ENCODE assay signal across 28 mouse cellular contexts in genomic region chr11:77909376-77909775, GRCm38 (mm10). TPM values are rescaled to one million over a fixed set of nuclear protein-coding genes. Genes with fewer than 3 reads are reported as not detected.
A peak's percentile ranks its signal among the peaks of the same experiment; 100 is the strongest.
DNase-seq lines count a peak whose midpoint lies in the region; ATAC-seq and TF ChIP-seq lines count a peak whose summit lies in the region.
"Had no signal": no experiment of that assay in that cellular context is flagged by ENCODE, and none has a peak within 500 bp of the region (broad histone marks: within the 10 kb centered on the region; RNA-seq: fewer than 3 reads in every experiment).

No protein-coding gene starts in this region.

- peak overlapping the region; percentile 24; the same call in 1 of the 2 replicates for H3K9ac ChIP-seq in hindbrain, embryonic 13.5 days
- no peak overlapping the region for H3K9ac ChIP-seq in hindbrain, embryonic 16.5 days (ENCODE audit: low read depth, low read length)
- 0 out of 2 replicates have a peak overlapping the region, but pooled peaks have one; percentile 1 for H3K9ac ChIP-seq in forebrain, embryonic 15.5 days (replicated peaks)
- no peak overlapping the region for H3K9ac ChIP-seq in midbrain, postnatal 0 days (replicated peaks; ENCODE audit: low read length, poor library complexity, severe bottlenecking)
- H3K9ac ChIP-seq: heart, embryonic 12.5 days; hindbrain, embryonic 14.5 days; intestine, embryonic 15.5 days; liver, embryonic 15.5 days; lung, embryonic 15.5 days had no signal

- H3K4me2 ChIP-seq in hindbrain, embryonic 13.5 days, result no peak overlapping the region
- H3K4me2 ChIP-seq in hindbrain, embryonic 16.5 days (ENCODE audit: low read length), result no peak overlapping the region
- no peak overlapping the region for H3K4me2 ChIP-seq in forebrain, embryonic 15.5 days (replicated peaks)
- H3K4me2 ChIP-seq in midbrain, postnatal 0 days (ENCODE audit: low read depth, low read length, poor library complexity, severe bottlenecking), result no peak overlapping the region
- H3K4me2 ChIP-seq: heart, embryonic 12.5 days; hindbrain, embryonic 14.5 days; intestine, embryonic 15.5 days; liver, embryonic 15.5 days; lung, embryonic 15.5 days had no signal

- no peaks in the 10 kb centered on the region for H3K36me3 ChIP-seq in hindbrain, embryonic 13.5 days
- no peaks in the 10 kb centered on the region for H3K36me3 ChIP-seq in hindbrain, embryonic 16.5 days (ENCODE audit: control insufficient read depth, insufficient read depth, low read length)
- H3K36me3 ChIP-seq in forebrain, embryonic 15.5 days, result no peaks in the 10 kb centered on the region
- H3K36me3 ChIP-seq in midbrain, postnatal 0 days (ENCODE audit: insufficient read depth, low read length), result no peaks in the 10 kb centered on the region
- H3K36me3 ChIP-seq: heart, embryonic 12.5 days; intestine, embryonic 15.5 days; limb, embryonic 10.5 days; liver, embryonic 15.5 days; lung, embryonic 15.5 days had no signal

- WGBS in hindbrain, embryonic 13.5 days, result 36% methylated on average over 5 of the region's 5 CpGs
- WGBS in hindbrain, embryonic 16.5 days, result 21% methylated on average over 5 of the region's 5 CpGs
- WGBS in forebrain, embryonic 15.5 days, result 24% methylated on average over 5 of the region's 5 CpGs
- 18% methylated on average over 5 of the region's 5 CpGs for WGBS in midbrain, postnatal 0 days

- TF ChIP-seq CTCF in midbrain, postnatal 0 days (IDR thresholded peaks at IDR 0.05), result no peak

- no peak overlapping the region for H3K27ac ChIP-seq in hindbrain, embryonic 13.5 days
- no peak overlapping the region for H3K27ac ChIP-seq in hindbrain, embryonic 16.5 days (ENCODE audit: low read depth, low read length)
- H3K27ac ChIP-seq in forebrain, embryonic 15.5 days (replicated peaks), result peak overlapping the region; percentile 65
- 0 out of 2 replicates have a peak overlapping the region, but pooled peaks have one; percentile 38 for H3K27ac ChIP-seq in midbrain, postnatal 0 days (ENCODE audit: low read depth, low read length)
- H3K27ac ChIP-seq: hindbrain, embryonic 14.5 days; intestine, embryonic 15.5 days; left cerebral cortex, adult 2 months; limb, embryonic 10.5 days; liver, embryonic 15.5 days; lung, embryonic 15.5 days had no signal

- DNase-seq in retina, postnatal 1 day, result peak; percentile 8
- DNase-seq in retina, embryonic 14.5 days (ENCODE audit: low spot score), result no peak
- no peak for DNase-seq in midbrain, postnatal 0 days (ENCODE audit: low spot score)
- DNase-seq in adrenal gland, postnatal 10 days, result no peak
- DNase-seq in thymus, postnatal 4 days, result no peak
- DNase-seq: cerebellum, adult 9-10 months; gastrocnemius, postnatal 25 days; heart, adult 18-20 months; heart, postnatal 10 days; kidney, adult 8-10 months; kidney, postnatal 10 days; liver; lung, postnatal 36 days; right cerebral cortex, postnatal 14 days; thymus, postnatal 25 days had no signal

- no peaks in the 10 kb centered on the region for H3K9me3 ChIP-seq in hindbrain, embryonic 13.5 days
- H3K9me3 ChIP-seq in hindbrain, embryonic 16.5 days (ENCODE audit: control insufficient read depth, low read length), result no peaks in the 10 kb centered on the region
- H3K9me3 ChIP-seq in forebrain, embryonic 15.5 days, result no peaks in the 10 kb centered on the region
- no peaks in the 10 kb centered on the region for H3K9me3 ChIP-seq in midbrain, postnatal 0 days (ENCODE audit: low read length)
- H3K9me3 ChIP-seq: heart, embryonic 12.5 days; intestine, embryonic 15.5 days; limb, embryonic 10.5 days; liver, embryonic 15.5 days; lung, embryonic 15.5 days; megakaryocyte, embryonic 14.5 days had no signal

- H3K4me1 ChIP-seq in hindbrain, embryonic 13.5 days (replicated peaks), result peaks cover 51% of the 10 kb centered on the region
- peaks cover 20% of the 10 kb centered on the region for H3K4me1 ChIP-seq in hindbrain, embryonic 16.5 days (ENCODE audit: control insufficient read depth, insufficient read depth, low read depth, low read length)
- peaks cover 44% of the 10 kb centered on the region for H3K4me1 ChIP-seq in forebrain, embryonic 15.5 days
- peaks cover 4% of the 10 kb centered on the region; the same call in 1 of the 2 replicates for H3K4me1 ChIP-seq in midbrain, postnatal 0 days (ENCODE audit: insufficient read depth, low read length)
- H3K4me1 ChIP-seq: liver, embryonic 15.5 days; megakaryocyte, embryonic 14.5 days had no signal

- H3K27me3 ChIP-seq in hindbrain, embryonic 13.5 days, result peaks cover 50% of the 10 kb centered on the region
- no peaks in the 10 kb centered on the region for H3K27me3 ChIP-seq in hindbrain, embryonic 16.5 days (replicated peaks; ENCODE audit: control insufficient read depth, insufficient read depth, low read length)
- H3K27me3 ChIP-seq in forebrain, embryonic 15.5 days, result 0 out of 2 replicates have a peak, but pooled peaks cover 3% of the 10 kb centered on the region
- H3K27me3 ChIP-seq in midbrain, postnatal 0 days (ENCODE audit: insufficient read depth, low read length), result no peaks in the 10 kb centered on the region

- H3K4me3 ChIP-seq in hindbrain, embryonic 13.5 days, result no peak overlapping the region
- no peak overlapping the region for H3K4me3 ChIP-seq in hindbrain, embryonic 16.5 days (ENCODE audit: low read length)
- H3K4me3 ChIP-seq in forebrain, embryonic 15.5 days, result no peak overlapping the region
- H3K4me3 ChIP-seq in midbrain, postnatal 0 days (ENCODE audit: low read depth, low read length), result no peak overlapping the region
- H3K4me3 ChIP-seq: heart, embryonic 12.5 days; intestine, embryonic 15.5 days; left cerebral cortex, adult 2 months; limb, embryonic 10.5 days; liver, embryonic 15.5 days; lung, embryonic 15.5 days; megakaryocyte, embryonic 14.5 days had no signal

- ATAC-seq in hindbrain, embryonic 13.5 days (ENCODE audit: low FRiP score), result no peak
- ATAC-seq in hindbrain, embryonic 16.5 days, result no peak
- ATAC-seq in forebrain, embryonic 15.5 days (replicated peaks), result no peak; the same call in 1 of the 2 replicates
- no peak for ATAC-seq in midbrain, postnatal 0 days (ENCODE audit: low FRiP score)
- ATAC-seq: CD4-positive, CD25-positive, alpha-beta regulatory T cell, adult 4 months; intestine, embryonic 15.5 days had no signal

RNA-seq across cellular contexts. Expression of gene Pipox, which starts 15.5 kb away (rescaled TPM):
- 4.2 and 6.6 TPM in 2 replicates for polyA plus RNA-seq in hindbrain, embryonic 13.5 days (2015; fragmentation: Nextera tagmentation; extraction: Ambion mirVana)
- 5.9 and 7.7 TPM in 2 replicates for polyA plus RNA-seq in hindbrain, embryonic 16.5 days (2015; fragmentation: Nextera tagmentation; extraction: Ambion mirVana)
- 10.2 and 11.2 TPM in 2 replicates for polyA plus RNA-seq in forebrain, embryonic 15.5 days (2015; fragmentation: Nextera tagmentation; extraction: Ambion mirVana)
- total RNA-seq in midbrain, postnatal 0 days (2014; rRNA removed), result 3.4 and 3.6 TPM in 2 replicates
- 3.8 and 5.1 TPM in 2 replicates for polyA plus RNA-seq in midbrain, postnatal 0 days (2015; fragmentation: Nextera tagmentation; extraction: Ambion mirVana)
- total RNA-seq in adrenal gland, postnatal 10 days (2021), result 10 to 100 TPM; 14.0 to 25.8 TPM

RNA-seq across cellular contexts. Expression of gene Sez6, which starts 21.2 kb away (rescaled TPM):
- 112 and 121 TPM in 2 replicates for polyA plus RNA-seq in hindbrain, embryonic 13.5 days (2015; fragmentation: Nextera tagmentation; extraction: Ambion mirVana)
- polyA plus RNA-seq in hindbrain, embryonic 16.5 days (2015; fragmentation: Nextera tagmentation; extraction: Ambion mirVana), result 132 and 156 TPM in 2 replicates
- polyA plus RNA-seq in forebrain, embryonic 15.5 days (2015; fragmentation: Nextera tagmentation; extraction: Ambion mirVana), result 243 and 249 TPM in 2 replicates
- total RNA-seq in midbrain, postnatal 0 days (2014; rRNA removed), result 160 and 173 TPM in 2 replicates
- 121 and 125 TPM in 2 replicates for polyA plus RNA-seq in midbrain, postnatal 0 days (2015; fragmentation: Nextera tagmentation; extraction: Ambion mirVana)
- total RNA-seq in adrenal gland, postnatal 10 days (2021), result 1 to 10 TPM; 2.5 to 3.6 TPM
- polyA plus RNA-seq: CD4-positive, CD25-positive, alpha-beta regulatory T cell, adult 4 months; spleen, adult 2 months had no signal

Comparison
In these comparisons a context has a peak if more than half of its experiments do, and no peak if none do; other contexts are left out.
1. H3K9ac ChIP-seq: peak in hindbrain, embryonic 13.5 days (single experiment) and forebrain, embryonic 15.5 days (single experiment); none in hindbrain, embryonic 16.5 days (single experiment) and midbrain, postnatal 0 days (single experiment).
2. H3K27ac ChIP-seq: peak in forebrain, embryonic 15.5 days (single experiment) and midbrain, postnatal 0 days (single experiment); none in hindbrain, embryonic 13.5 days (single experiment) and hindbrain, embryonic 16.5 days (single experiment).